Mouse (Mus musculus): Measurements from ENCODE around the gene Zfp36.

DNA sequence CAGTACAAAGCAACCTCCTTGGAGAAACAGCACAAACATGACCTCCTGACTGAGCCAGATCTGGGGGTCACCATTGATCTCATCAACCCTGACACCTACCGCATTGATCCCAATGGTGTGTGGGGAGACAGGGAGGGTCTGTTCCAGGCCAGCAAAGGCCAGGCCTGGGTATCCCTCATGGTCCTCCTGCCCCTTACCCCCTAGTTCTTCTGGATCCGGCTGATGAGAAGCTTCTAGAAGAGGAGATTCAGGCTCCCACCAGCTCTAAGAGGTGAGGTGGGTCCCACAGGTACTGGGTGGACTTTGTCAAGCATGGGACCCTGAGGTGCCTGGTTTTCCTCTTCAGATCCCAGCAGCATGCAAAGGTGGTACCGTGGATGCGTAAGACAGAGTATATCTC is 15.4 kb upstream of the Zfp36 start:
- no peak for TF ChIP-seq CTCF (IDR thresholded peaks at IDR 0.05; ENCODE audit: borderline replicate concordance, insufficient read depth, low read length)
- TF ChIP-seq POLR2A (IDR thresholded peaks at IDR 0.05; ENCODE audit: low read depth, low read length) = no peak
